Mouse (Mus musculus): Measurements from ENCODE around the gene Trim11. TPM values are rescaled to one million over a fixed set of nuclear protein-coding genes. Genes with fewer than 3 reads are reported as not detected.

Trim11 gene
- total RNA-seq (2023) = 110 to 128 TPM (median 119 TPM) in 4 replicates

DNA sequence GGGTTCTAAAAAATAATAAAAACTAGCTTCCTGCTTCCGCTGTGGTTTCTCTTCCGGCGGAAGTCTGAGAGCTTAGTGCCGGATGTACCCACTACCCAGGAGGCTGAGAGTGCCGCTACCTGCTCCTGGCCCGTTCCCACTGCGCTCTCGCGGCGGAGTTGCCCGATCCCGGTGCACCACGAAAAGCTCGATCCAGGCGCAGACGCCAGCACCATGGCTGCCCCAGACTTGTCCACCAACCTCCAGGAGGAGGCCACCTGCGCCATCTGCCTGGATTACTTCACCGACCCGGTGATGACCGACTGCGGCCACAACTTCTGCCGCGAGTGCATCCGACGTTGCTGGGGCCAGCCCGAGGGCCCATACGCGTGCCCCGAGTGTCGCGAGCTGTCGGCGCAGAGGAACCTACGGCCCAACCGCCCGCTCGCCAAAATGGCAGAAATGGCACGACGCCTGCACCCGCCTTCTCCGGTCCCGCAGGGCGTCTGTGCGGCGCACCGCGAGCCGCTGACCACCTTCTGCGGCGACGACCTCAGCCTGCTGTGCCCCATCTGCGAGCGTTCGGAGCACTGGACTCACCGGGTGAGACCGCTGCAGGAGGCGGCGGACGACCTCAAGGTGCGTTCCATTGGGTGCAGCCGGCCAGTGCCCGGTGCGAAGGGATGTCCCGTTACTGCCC lies at the start of gene Trim11:
TSS of gene Trim11 (plus strand) at position 67 of the 679 bp plus-strand sequence.

DNA sequence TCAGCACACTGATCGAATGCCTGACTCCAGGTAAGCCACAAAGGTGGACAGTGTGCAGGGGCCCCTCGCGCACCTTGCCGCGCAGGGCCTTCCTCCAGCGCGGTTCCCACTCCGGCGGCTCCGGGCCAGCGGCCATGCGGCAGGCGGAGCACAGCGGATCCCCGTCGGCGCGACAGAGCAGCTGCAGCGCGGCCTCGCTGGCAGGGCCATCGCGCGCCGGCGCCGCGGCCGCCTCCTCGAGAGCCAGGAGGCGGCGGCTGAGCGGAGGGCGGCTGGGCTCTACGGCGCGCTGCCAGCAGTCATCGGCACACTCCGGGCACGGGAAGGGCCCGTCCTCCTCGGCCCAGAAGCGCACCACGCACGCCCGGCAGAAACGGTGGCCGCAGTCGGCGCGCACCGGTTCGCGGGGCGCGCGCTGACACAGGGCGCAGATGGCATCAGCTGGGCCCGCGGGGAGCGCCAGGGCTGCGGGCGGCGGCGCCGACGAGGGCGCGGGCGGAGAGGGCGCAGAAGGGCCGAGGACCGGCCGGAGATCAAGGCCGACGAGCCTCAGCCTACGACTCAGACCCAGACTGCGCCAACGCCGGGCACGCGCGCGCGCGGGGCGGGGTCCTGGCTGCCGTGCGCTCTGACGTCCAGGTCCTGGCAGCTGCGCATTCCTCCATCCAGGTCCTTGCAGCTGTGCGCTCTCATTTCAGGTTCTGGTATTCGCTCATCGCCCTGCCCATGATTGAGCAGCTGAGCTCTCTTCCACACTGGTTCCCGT lies 39.4 kb upstream of the Trim11 start, which contains the start of gene Rnf187:
TSS of gene Rnf187 (minus strand) at position 595 of the 766 bp plus-strand sequence.

DNA sequence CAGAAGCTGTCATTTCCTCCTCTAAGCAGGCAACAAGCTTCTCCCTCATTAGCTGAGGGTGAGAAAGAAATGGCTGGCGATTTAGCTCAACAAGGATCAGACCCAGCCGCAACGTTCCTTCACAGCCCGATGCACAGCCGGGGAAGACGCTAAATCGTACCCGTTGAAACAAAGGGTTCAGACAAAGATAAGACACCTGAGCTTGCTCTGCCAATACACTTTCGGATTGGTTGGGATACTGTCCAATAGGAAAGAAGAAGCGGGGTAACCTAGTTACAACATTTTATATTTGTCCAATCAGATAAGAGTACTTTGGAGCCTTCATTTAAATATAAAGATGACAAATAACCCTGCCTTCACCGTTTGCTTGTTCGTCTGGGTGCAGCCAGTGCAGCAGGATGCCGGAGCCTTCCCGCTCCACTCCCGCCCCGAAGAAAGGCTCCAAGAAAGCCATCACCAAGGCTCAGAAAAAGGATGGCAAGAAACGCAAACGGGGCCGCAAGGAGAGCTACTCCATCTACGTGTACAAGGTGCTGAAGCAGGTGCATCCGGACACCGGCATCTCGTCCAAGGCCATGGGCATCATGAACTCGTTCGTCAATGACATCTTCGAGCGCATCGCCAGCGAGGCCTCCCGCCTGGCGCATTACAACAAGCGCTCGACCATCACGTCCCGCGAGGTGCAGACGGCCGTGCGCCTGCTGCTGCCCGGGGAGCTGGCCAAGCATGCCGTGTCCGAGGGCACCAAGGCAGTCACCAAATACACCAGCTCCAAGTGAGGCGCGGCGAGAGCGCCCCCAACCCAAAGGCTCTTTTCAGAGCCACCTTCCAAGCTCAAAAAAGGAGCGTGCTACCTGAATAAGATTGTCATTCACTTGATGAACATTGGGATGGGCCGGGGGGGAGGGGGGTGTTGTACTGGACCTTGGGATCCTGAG lies 29.1 kb upstream of the Trim11 start, which contains the start of gene Hist3h2ba:
TSS of gene Hist3h2ba (plus strand) at position 379 of the 938 bp plus-strand sequence.

DNA sequence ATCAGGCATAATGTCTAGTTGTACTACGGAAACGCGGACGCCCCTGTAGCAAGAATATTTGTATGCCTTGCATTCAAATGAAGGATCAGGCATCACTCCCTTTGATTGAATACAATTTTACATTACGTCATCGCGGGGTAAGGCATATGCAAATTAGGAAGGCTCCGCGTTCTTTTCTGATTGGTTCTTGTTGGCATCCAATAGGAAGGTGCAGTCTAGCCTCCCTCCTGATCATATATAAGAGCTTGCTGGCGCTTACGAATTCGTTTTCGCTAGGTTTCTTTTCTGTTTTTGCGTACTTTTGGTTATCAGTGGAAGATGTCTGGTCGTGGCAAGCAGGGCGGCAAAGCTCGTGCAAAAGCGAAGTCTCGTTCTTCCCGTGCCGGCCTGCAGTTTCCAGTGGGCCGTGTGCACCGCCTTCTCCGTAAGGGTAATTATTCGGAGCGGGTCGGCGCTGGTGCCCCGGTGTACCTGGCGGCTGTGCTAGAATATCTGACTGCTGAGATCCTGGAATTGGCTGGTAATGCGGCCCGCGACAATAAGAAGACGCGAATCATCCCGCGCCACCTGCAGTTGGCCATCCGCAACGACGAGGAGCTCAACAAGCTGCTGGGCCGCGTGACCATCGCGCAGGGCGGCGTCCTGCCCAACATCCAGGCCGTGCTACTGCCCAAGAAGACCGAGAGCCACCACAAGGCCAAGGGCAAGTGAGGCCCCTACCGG lies 23.3 kb upstream of the Trim11 start, which contains the start of the genes Hist3h2a and Trim17:
TSS of gene Hist3h2a (plus strand) at position 266 of the 723 bp plus-strand sequence.
TSS of gene Trim17 (plus strand) at position 266 of the 723 bp plus-strand sequence.

Other genes starting within 250 kb of the Trim11 start
- gene Olfr317, start 238.9 kb upstream of the Trim11 start, total RNA-seq (2023) = not detected in 4 replicates
- not detected in 4 replicates for gene Olfr316, start 225.4 kb upstream of the Trim11 start, total RNA-seq (2023)
- not detected in 4 replicates for gene Olfr315, start 204.9 kb upstream of the Trim11 start, total RNA-seq (2023)
- 0.20 TPM in 1 of 4 replicates, not detected in the others for gene Olfr314, start 195.1 kb upstream of the Trim11 start, total RNA-seq (2023)
- gene Fam183b, start 176.1 kb upstream of the Trim11 start, total RNA-seq (2023) = not detected in 4 replicates
- not detected in 4 replicates for gene Olfr313, start 163.1 kb upstream of the Trim11 start, total RNA-seq (2023)
- not detected in 4 replicates for gene Olfr312, start 148.9 kb upstream of the Trim11 start, total RNA-seq (2023)
- not detected in 4 replicates for gene Olfr311, start 138.8 kb upstream of the Trim11 start, total RNA-seq (2023)
- gene Gm12258, start 130.9 kb upstream of the Trim11 start, total RNA-seq (2023) = 4.1 to 8.8 TPM (median 5.6 TPM) in 4 replicates
- gene 2810021J22Rik, start 110.9 kb upstream of the Trim11 start, total RNA-seq (2023) = 10.3 to 12.2 TPM (median 11.0 TPM) in 4 replicates
- 9.9 to 13.0 TPM (median 11.6 TPM) in 4 replicates for gene Zfp39, start 73.9 kb upstream of the Trim11 start, total RNA-seq (2023)
- gene Btnl10, start 60.2 kb upstream of the Trim11 start, total RNA-seq (2023) = not detected in 4 replicates
- 113 to 129 TPM (median 118 TPM) in 4 replicates for gene Rnf187, start 39.2 kb upstream of the Trim11 start, total RNA-seq (2023)
- gene Hist3h2ba, start 29.2 kb upstream of the Trim11 start, total RNA-seq (2023) = 20.4 to 26.0 TPM (median 20.9 TPM) in 4 replicates
- 61.7 to 72.8 TPM (median 69.5 TPM) in 4 replicates for gene Hist3h2a, start 23.4 kb upstream of the Trim11 start, total RNA-seq (2023)
- 0.16 to 0.39 TPM (median 0.28 TPM) in 4 replicates for gene Trim17, start 23.4 kb upstream of the Trim11 start, total RNA-seq (2023)
- gene Obscn, start 158.3 kb downstream of the Trim11 start, total RNA-seq (2023) = 0.33 to 0.63 TPM (median 0.48 TPM) in 4 replicates
- 35.8 to 46.0 TPM (median 42.1 TPM) in 4 replicates for gene Iba57, start 185.6 kb downstream of the Trim11 start, total RNA-seq (2023)
- 0.25 to 0.43 TPM in 2 of 4 replicates, not detected in the others for gene Gjc2, start 205.1 kb downstream of the Trim11 start, total RNA-seq (2023)
- 25.4 to 36.0 TPM (median 28.2 TPM) in 4 replicates for gene Guk1, start 214.1 kb downstream of the Trim11 start, total RNA-seq (2023)
- gene Mrpl55, start 224.4 kb downstream of the Trim11 start, total RNA-seq (2023) = 14.1 to 18.1 TPM (median 16.1 TPM) in 4 replicates
- gene 2310033P09Rik, start 230.2 kb downstream of the Trim11 start, total RNA-seq (2023) = 25.8 to 33.3 TPM (median 27.1 TPM) in 4 replicates